Mouse (Mus musculus) liver, embryonic 14.5 days (tissue): ENCODE measurements around the gene Esm1. TPM values are rescaled to one million over a fixed set of nuclear protein-coding genes. Genes with fewer than 3 reads are reported as not detected.
A peak's percentile ranks its signal among the peaks of the same experiment; 100 is the strongest.

Experiments used
- ATAC-seq: fragments of 200-750 bp; cut with Nextera tagmentation; 2 replicates; pipeline ENCODE4 v1.8.0; 2017; ENCODE audit warnings: moderate number of reproducible peaks, mild to moderate bottlenecking, moderate library complexity; ENCODE audit not compliant: insufficient read depth
- DNase-seq, 3 experiments: peaks; one replicate each; pipeline ENCODE4 v3.0.0-alpha.2; 2012 to 2013; ENCODE audit warnings: low read depth in 3 of 3, low spot score in 3 of 3
- H3K27ac ChIP-seq: fragments of 300-500 bp; sonication (generic); 2 replicates; pipeline ENCODE4 v1.5.1; 2014; ENCODE audit warnings: moderate library complexity, mild to moderate bottlenecking, control low read depth, inconsistent platforms
- H3K27me3 ChIP-seq: fragments of 300-500 bp; sonication (generic); 2 replicates; pipeline ENCODE4 v1.6.1; 2014; ENCODE audit warnings: mild to moderate bottlenecking, low read length, moderate library complexity; ENCODE audit not compliant: control insufficient read depth, insufficient read depth
- H3K36me3 ChIP-seq: fragments of 300-500 bp; sonication (generic); replicated peaks from 2 replicates; pipeline ENCODE4 v1.6.1; 2014; ENCODE audit warnings: low read depth; ENCODE audit not compliant: control insufficient read depth, insufficient read depth
- H3K4me1 ChIP-seq, 2 experiments: fragments of 200-500 bp in 1 of 2; fragments of 300-500 bp in 1 of 2; sonication (generic) in 1 of 2; replicated peaks; 2 replicates each; pipeline ENCODE4 v1.6.1; 2012 to 2014; ENCODE audit warnings: antibody characterized with exemption in 1 of 2, inconsistent platforms in 1 of 2, low read length in 1 of 2; ENCODE audit not compliant: control insufficient read depth in 2 of 2, insufficient read depth in 2 of 2
- H3K4me2 ChIP-seq: fragments of 300-500 bp; sonication (generic); 2 replicates; pipeline ENCODE4 v1.6.1; 2014; ENCODE audit warnings: low read depth, mild to moderate bottlenecking, control low read depth, moderate library complexity
- H3K4me3 ChIP-seq, 2 experiments: fragments of 200-500 bp in 1 of 2; fragments of 300-500 bp in 1 of 2; sonication (generic) in 1 of 2; 2 replicates each; pipeline ENCODE4 v1.5.1; 2012 to 2014; ENCODE audit warnings: low read depth in 2 of 2, low read length in 2 of 2, mild to moderate bottlenecking in 2 of 2, control low read depth in 1 of 2, inconsistent platforms in 1 of 2, moderate library complexity in 1 of 2; ENCODE audit not compliant: insufficient read depth in 1 of 2
- H3K9ac ChIP-seq: fragments of 300-500 bp; sonication (generic); replicated peaks from 2 replicates; pipeline ENCODE4 v1.6.1; 2014; ENCODE audit warnings: mild to moderate bottlenecking, control low read depth, moderate library complexity
- H3K9me3 ChIP-seq: fragments of 300-500 bp; sonication (generic); 2 replicates; pipeline ENCODE4 v1.6.1; 2016; ENCODE audit warnings: low read length, mixed read lengths; ENCODE audit not compliant: control insufficient read depth
- CTCF ChIP-seq: IDR thresholded peaks from 2 replicates; pipeline ENCODE4 v1.5.1; 2016; ENCODE audit warnings: antibody characterized with exemption, low read depth, control low read depth
- EP300 ChIP-seq: IDR thresholded peaks from 2 replicates; pipeline ENCODE4 v1.6.1; 2016; ENCODE audit warnings: antibody characterized with exemption, low read depth
- whole genome bisulfite sequencing: fragments of 180-500 bp; shearing (Covaris S2); extraction: QIAGEN DNeasy Blood & Tissue Kit; methylation state at CpG from one replicate; pipeline ENCODE4 v1.1.7; 2014; ENCODE audit not compliant: insufficient replicate concordance; 5-methylcytosine and 5-hydroxymethylcytosine counted together
- polyA plus RNA-seq, 2 experiments: library from polyadenylated mRNA; depleted of rRNA in 1 of 2; stranded (reverse) in 1 of 2; unstranded in 1 of 2; fragments of >200 nt; fragmentation: Nextera tagmentation in 1 of 2; extraction: Ambion mirVana in 1 of 2; gene quantifications; 2 replicates each; pipeline versions ENCODE4 v1.2.1 to v1.2.3; 2012 to 2014

The Esm1 gene
- polyA plus RNA-seq, 2 experiments: 0.36 to 0.37 TPM

DNA sequence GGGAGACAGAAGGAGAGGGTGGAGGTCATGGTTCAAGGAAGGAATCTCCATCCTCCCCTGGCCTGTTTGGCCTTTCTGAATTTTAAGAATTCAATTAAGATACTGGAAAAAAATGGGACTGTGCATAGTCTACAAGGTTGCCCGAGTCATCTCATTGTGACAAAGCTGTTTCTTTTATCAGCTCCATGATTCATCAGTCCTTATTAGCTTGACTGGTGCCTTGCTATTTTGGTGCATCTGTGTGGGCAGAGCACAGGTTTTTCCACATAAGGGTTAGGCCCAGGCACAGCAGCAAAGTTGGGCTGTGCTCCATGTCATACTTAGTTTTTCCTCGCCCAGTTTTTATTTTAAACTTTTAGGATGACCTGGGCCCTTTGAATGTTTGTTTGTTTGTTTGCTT is 47.3 kb downstream of the Esm1 start:
- TF ChIP-seq CTCF (no peak), EP300 (no peak)
- H3K4me3 ChIP-seq: no peak overlapping the region
- H3K9me3 ChIP-seq: no peaks in the 10 kb centered on the region
- H3K9ac ChIP-seq: no peak overlapping the region
- DNase-seq (no peak), ATAC-seq (no peak)
- H3K4me1 ChIP-seq: no peaks in the 10 kb centered on the region
- no peak overlapping the region for H3K4me2 ChIP-seq
- no peak overlapping the region for H3K27ac ChIP-seq
- H3K36me3 ChIP-seq: no peaks in the 10 kb centered on the region
- WGBS: 56% methylated on average over 2 of the region's 2 CpGs
- H3K27me3 ChIP-seq: no peaks in the 10 kb centered on the region

DNA sequence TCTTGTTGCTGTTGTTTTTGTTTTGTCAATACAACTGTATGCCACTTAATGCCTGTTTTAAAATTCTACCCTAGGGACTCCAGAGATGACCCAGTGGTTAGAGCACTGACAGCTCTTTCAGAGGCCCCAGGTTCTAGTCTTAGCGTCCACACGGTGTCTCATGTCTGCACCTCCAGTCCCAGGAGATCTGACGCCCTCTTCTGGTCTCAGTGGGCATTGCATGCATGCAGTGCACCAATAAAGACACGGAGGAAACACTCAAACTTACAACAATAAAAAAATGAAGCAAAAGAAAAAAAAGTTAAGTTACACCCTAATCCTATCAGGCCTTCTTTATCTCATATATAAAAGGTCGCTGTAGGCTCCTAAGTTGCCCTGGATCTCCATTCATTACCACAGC is 47.7 kb downstream of the Esm1 start:
- Histone ChIP-seq H3K9me3 (no peaks in the 10 kb centered on the region), H3K27ac (no peak overlapping the region), H3K4me3 (no peak overlapping the region), H3K9ac (no peak overlapping the region), H3K4me1 (no peaks in the 10 kb centered on the region), H3K36me3 (no peaks in the 10 kb centered on the region), H3K27me3 (no peaks in the 10 kb centered on the region), H3K4me2 (no peak overlapping the region)
- no peak for ATAC-seq
- DNase-seq: no peak
- TF ChIP-seq EP300 (no peak), CTCF (peak; percentile 60)
- 38% methylated on average over 5 of the region's 5 CpGs for WGBS

DNA sequence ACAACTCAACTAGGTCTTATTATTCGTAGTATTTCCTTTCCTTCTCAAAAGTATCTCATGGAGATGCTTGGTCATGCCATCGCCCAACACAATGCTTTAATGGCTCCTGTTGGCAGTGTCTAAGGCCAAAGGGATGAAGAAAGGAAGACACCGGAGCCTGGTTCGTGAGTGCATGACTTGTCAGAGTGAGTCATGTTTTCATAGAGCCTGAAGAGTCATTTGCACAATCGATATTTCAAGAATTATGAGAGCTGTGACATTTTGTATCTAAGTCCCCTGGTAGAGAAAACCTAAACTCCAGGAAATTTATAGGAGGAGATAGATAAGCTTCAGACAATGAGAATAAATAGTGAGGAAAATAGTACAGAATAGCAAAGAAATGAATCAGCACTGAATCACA is 49.8 kb downstream of the Esm1 start:
- Histone ChIP-seq H3K9ac (no peak overlapping the region), H3K36me3 (no peaks in the 10 kb centered on the region), H3K27ac (no peak overlapping the region), H3K4me2 (no peak overlapping the region), H3K27me3 (no peaks in the 10 kb centered on the region), H3K4me1 (no peaks in the 10 kb centered on the region), H3K9me3 (no peaks in the 10 kb centered on the region), H3K4me3 (no peak overlapping the region)
- TF ChIP-seq CTCF (no peak), EP300 (no peak)
- ATAC-seq: no peak
- DNase-seq: no peak
- WGBS: 65% methylated on average over 5 of the region's 5 CpGs

DNA sequence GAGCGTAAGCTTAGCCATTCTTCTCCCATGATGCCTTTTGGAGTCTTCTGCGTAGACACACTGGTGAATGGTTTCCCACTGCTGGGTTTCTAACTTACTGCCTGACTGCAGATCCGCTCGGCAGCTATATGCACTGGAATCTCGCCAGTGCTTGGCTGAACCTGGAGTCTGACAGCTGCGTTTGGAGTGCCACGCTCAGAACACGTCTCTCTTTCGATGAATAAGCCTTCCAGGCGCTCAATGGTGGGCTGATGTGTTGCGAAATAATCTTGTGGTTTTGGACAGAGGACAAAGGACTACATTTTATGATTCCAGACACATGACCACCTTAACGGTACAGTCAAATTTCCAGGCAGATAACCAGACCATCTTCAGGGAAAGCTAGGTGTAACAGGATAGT is 53.4 kb downstream of the Esm1 start:
- WGBS: 46% methylated on average over 12 of the region's 12 CpGs

DNA sequence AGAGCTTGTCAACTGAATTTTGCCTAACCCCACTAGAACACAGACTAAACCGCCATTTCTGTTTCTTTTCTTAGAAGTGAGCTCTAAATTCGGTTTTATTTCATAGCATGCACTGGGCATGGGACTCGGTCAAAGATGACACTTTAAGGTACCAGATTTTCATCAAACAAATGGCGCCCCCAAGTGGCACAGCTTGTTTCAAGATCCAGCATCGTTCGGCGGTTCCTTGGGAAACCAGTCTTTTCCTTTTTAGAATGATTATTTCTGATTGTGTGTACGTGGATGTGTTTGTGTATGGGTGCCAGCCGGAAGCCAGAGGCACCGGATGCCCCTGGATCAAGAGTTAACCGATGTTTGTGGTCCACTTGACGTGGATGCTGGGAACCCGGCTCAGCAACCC is 55.8 kb downstream of the Esm1 start:
- TF ChIP-seq CTCF: peak; percentile 42
- no peak for TF ChIP-seq EP300
- H3K36me3 ChIP-seq: no peaks in the 10 kb centered on the region
- no peak overlapping the region for H3K4me3 ChIP-seq
- no peak overlapping the region for H3K9ac ChIP-seq
- H3K4me1 ChIP-seq: no peaks in the 10 kb centered on the region
- H3K9me3 ChIP-seq: no peaks in the 10 kb centered on the region
- DNase-seq (no peak), ATAC-seq (no peak)
- H3K27me3 ChIP-seq: no peaks in the 10 kb centered on the region
- 18% methylated on average over 13 of the region's 13 CpGs for WGBS
- no peak overlapping the region for H3K4me2 ChIP-seq
- H3K27ac ChIP-seq: no peak overlapping the region

More for the DNA sequence above, 53.4 kb downstream of the Esm1 start:
- H3K9me3 ChIP-seq: no peaks in the 10 kb centered on the region
- no peak for TF ChIP-seq EP300
- TF ChIP-seq CTCF: no peak
- ATAC-seq (no peak), DNase-seq (no peak)
- no peak overlapping the region for H3K4me2 ChIP-seq
- H3K4me1 ChIP-seq: no peaks in the 10 kb centered on the region
- no peak overlapping the region for H3K27ac ChIP-seq
- H3K27me3 ChIP-seq: no peaks in the 10 kb centered on the region
- no peak overlapping the region for H3K4me3 ChIP-seq
- no peak overlapping the region for H3K9ac ChIP-seq
- no peaks in the 10 kb centered on the region for H3K36me3 ChIP-seq
